Mouse (Mus musculus) MEL (cell line): ENCODE measurements around the gene Card10. TPM values are rescaled to one million over a fixed set of nuclear protein-coding genes. Genes with fewer than 3 reads are reported as not detected.
A peak's percentile ranks its signal among the peaks of the same experiment; 100 is the strongest.

Experiments used
- DNase-seq: peaks from one replicate; pipeline ENCODE4 v3.0.0; 2011; ENCODE audit warnings: low read depth, low spot score
- H3K27ac ChIP-seq: 2 replicates; pipeline ENCODE4 v1.5.1; 2012; ENCODE audit warnings: low read depth, mild to moderate bottlenecking, control low read depth, low read length, moderate library complexity; ENCODE audit not compliant: control insufficient read depth
- H3K27me3 ChIP-seq, 2 experiments: fragments of 150-350 bp in 1 of 2; sonication (generic) in 1 of 2; 2 replicates each; pipeline ENCODE4 v1.6.1; 2012; ENCODE audit warnings: low read length in 2 of 2, mild to moderate bottlenecking in 2 of 2, improper control_type of control experiment in 1 of 2, moderate library complexity in 1 of 2; ENCODE audit not compliant: insufficient read depth in 2 of 2, control insufficient read depth in 1 of 2
- H3K36me3 ChIP-seq, 2 experiments: 2 replicates each; pipeline ENCODE4 v1.6.1; 2012 to 2014; ENCODE audit warnings: low read length in 2 of 2, improper control_type of control experiment in 1 of 2, inconsistent platforms in 1 of 2, mild to moderate bottlenecking in 1 of 2; ENCODE audit not compliant: insufficient read depth in 2 of 2, control insufficient read depth in 1 of 2
- H3K4me1 ChIP-seq, 2 experiments: fragments of 150-350 bp in 1 of 2; sonication (generic) in 1 of 2; 2 replicates each; pipeline ENCODE4 v1.6.1; 2012; ENCODE audit warnings: low read length in 2 of 2, improper control_type of control experiment in 1 of 2, mild to moderate bottlenecking in 1 of 2; ENCODE audit not compliant: insufficient read depth in 2 of 2, control insufficient read depth in 1 of 2
- H3K4me3 ChIP-seq, 2 experiments: fragments of 150-350 bp in 1 of 2; sonication (generic) in 1 of 2; 2 replicates each; pipeline ENCODE4 v1.5.1; 2012; ENCODE audit warnings: low read depth in 2 of 2, low read length in 2 of 2, mild to moderate bottlenecking in 2 of 2, moderate library complexity in 2 of 2, control low read depth in 1 of 2, improper control_type of control experiment in 1 of 2; ENCODE audit not compliant: control insufficient read depth in 1 of 2, insufficient read depth in 1 of 2
- H3K79me2 ChIP-seq: 2 replicates; pipeline ENCODE4 v1.6.1; 2012; ENCODE audit warnings: mild to moderate bottlenecking, low read length, moderate library complexity; ENCODE audit not compliant: control insufficient read depth, poor library complexity, insufficient read depth
- H3K9ac ChIP-seq: 2 replicates; pipeline ENCODE4 v1.6.1; 2012; ENCODE audit warnings: low read depth, mild to moderate bottlenecking, control low read depth, low read length, moderate library complexity; ENCODE audit not compliant: control insufficient read depth, poor library complexity, severe bottlenecking
- H3K9me3 ChIP-seq: fragments of 150-350 bp; sonication (generic); replicated peaks from 2 replicates; pipeline ENCODE4 v1.6.1; 2012; ENCODE audit warnings: mild to moderate bottlenecking, low read length, improper control_type of control experiment, moderate library complexity; ENCODE audit not compliant: insufficient read depth
- CHD2 ChIP-seq: IDR thresholded peaks from 2 replicates; pipeline ENCODE4 v1.6.1; 2011; ENCODE audit warnings: low read length, improper control_type of control experiment
- EP300 ChIP-seq, 2 experiments: IDR thresholded peaks; 2 replicates each; pipeline ENCODE4 v1.6.1; 2011; ENCODE audit warnings: improper control_type of control experiment in 2 of 2, low read length in 2 of 2, low read depth in 1 of 2, mild to moderate bottlenecking in 1 of 2
- ETS1 ChIP-seq: IDR thresholded peaks from 2 replicates; pipeline ENCODE4 v1.6.1; 2012; ENCODE audit warnings: low read depth, mild to moderate bottlenecking, inconsistent platforms, low read length, improper control_type of control experiment, moderate library complexity
- GABPA ChIP-seq: IDR thresholded peaks from 2 replicates; pipeline ENCODE4 v1.6.1; 2012; ENCODE audit warnings: low read depth, mild to moderate bottlenecking, inconsistent platforms, low read length, improper control_type of control experiment, moderate library complexity
- GATA1 ChIP-seq: IDR thresholded peaks from 2 replicates; pipeline ENCODE4 v1.6.1; 2011; ENCODE audit warnings: low read depth, low read length, improper control_type of control experiment
- MAX ChIP-seq: IDR thresholded peaks from 2 replicates; pipeline ENCODE4 v1.6.1; 2011; ENCODE audit warnings: low read length, improper control_type of control experiment
- MEF2A ChIP-seq: IDR thresholded peaks from 2 replicates; pipeline ENCODE4 v1.6.1; 2014; ENCODE audit warnings: low read depth, mild to moderate bottlenecking, inconsistent platforms, low read length, improper control_type of control experiment; ENCODE audit not compliant: poor library complexity, insufficient replicate concordance, severe bottlenecking; ENCODE audit errors: extremely low read depth
- MYB ChIP-seq: IDR thresholded peaks from 2 replicates; pipeline ENCODE4 v1.6.1; 2011; ENCODE audit warnings: mild to moderate bottlenecking, low read depth, low read length, improper control_type of control experiment
- NELFE ChIP-seq: IDR thresholded peaks from 2 replicates; pipeline ENCODE4 v1.6.1; 2011; ENCODE audit warnings: low read depth, low read length, improper control_type of control experiment
- NRF1 ChIP-seq: IDR thresholded peaks from 2 replicates; pipeline ENCODE4 v1.6.1; 2014; ENCODE audit warnings: low read depth, mild to moderate bottlenecking, inconsistent platforms, low read length, improper control_type of control experiment, moderate library complexity; ENCODE audit not compliant: poor library complexity, insufficient read depth, severe bottlenecking
- POLR2A ChIP-seq, 2 experiments: IDR thresholded peaks; 2 replicates each; pipeline ENCODE4 v1.6.1; 2011 to 2012; ENCODE audit warnings: low read length in 2 of 2, mild to moderate bottlenecking in 2 of 2, control low read depth in 1 of 2, improper control_type of control experiment in 1 of 2, low read depth in 1 of 2, moderate library complexity in 1 of 2; ENCODE audit not compliant: control insufficient read depth in 1 of 2, insufficient read depth in 1 of 2, poor library complexity in 1 of 2
- POLR2AphosphoS2 ChIP-seq: IDR thresholded peaks from 2 replicates; pipeline ENCODE4 v1.6.1; 2011; ENCODE audit warnings: low read length, improper control_type of control experiment
- RAD21 ChIP-seq: IDR thresholded peaks from 2 replicates; pipeline ENCODE4 v1.6.1; 2011; ENCODE audit warnings: mild to moderate bottlenecking, low read depth, low read length, improper control_type of control experiment
- TCF12 ChIP-seq: IDR thresholded peaks from 2 replicates; pipeline ENCODE4 v1.6.1; 2014; ENCODE audit warnings: low read depth, mild to moderate bottlenecking, inconsistent platforms, low read length, improper control_type of control experiment, moderate library complexity
- USF1 ChIP-seq: IDR thresholded peaks from 2 replicates; pipeline ENCODE4 v1.6.1; 2014; ENCODE audit warnings: low read depth, mild to moderate bottlenecking, inconsistent platforms, low read length, improper control_type of control experiment, moderate library complexity
- ZNF384 ChIP-seq: IDR thresholded peaks from 2 replicates; pipeline ENCODE4 v1.6.1; 2012; ENCODE audit warnings: low read depth, mild to moderate bottlenecking, inconsistent platforms, low read length, improper control_type of control experiment
- polyA plus RNA-seq, 2 experiments: library from polyadenylated mRNA; stranded (reverse) in 1 of 2; unstranded in 1 of 2; fragments of >175 nt in 1 of 2; fragments of >200 nt in 1 of 2; gene quantifications; 2 replicates each; pipeline versions ENCODE4 v1.2.1 to v1.2.4; 2012; ENCODE audit warnings: low replicate concordance in 2 of 2, low read depth in 1 of 2; ENCODE audit not compliant: insufficient read length in 2 of 2, insufficient read depth in 1 of 2, missing spikeins in 1 of 2
- total RNA-seq: library from RNA; depleted of rRNA; stranded (reverse); fragments of 300-350 nt; gene quantifications from 2 replicates; pipeline ENCODE4 v1.2.3, GENCODE M21; 2012

The Card10 gene
- total and polyA plus RNA-seq, 3 experiments: not detected

DNA sequence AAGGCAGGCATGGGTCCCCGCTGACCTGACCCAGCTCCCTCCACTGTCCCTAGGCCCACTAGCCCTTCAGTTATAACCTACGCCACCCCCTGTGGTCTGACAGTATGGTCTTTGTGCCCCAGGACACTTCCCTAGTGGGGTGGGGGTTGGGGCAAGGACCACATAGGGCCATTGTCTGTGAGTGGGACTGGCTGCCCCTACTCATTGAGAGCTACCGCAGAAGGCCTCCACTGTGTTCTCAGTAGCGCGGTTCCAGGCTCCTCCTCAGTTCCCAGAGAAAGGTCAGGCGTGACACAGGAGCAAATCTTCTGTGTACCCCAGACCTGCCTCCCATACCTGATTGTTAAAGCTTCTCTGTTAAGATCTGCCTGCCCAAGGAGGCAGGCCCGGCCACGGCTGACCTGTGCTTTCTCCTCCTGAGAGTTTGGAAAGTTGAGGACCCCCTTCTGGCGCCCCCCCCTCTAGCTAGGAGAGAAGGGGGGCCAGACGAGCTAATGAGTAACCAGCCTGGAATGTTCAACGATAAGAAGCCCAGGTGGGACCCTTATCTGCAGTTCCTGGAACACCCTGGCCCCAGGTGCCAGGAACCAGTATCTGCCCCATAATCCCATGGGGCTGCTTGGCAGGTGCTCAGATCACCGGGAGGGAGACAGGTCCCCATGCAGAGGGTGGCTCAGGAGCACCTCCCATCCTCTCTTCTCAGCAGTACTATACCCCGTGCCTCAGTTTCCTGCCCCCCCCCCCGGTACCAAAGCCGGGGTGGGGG lies 47.4 kb upstream of the Card10 start:
- H3K27ac ChIP-seq: no peak overlapping the region
- no peak overlapping the region for H3K4me3 ChIP-seq
- H3K9ac ChIP-seq: no peak overlapping the region
- DNase-seq: no peak
- no peaks in the 10 kb centered on the region for H3K79me2 ChIP-seq
- no peaks in the 10 kb centered on the region for H3K9me3 ChIP-seq
- peaks cover 5 to 12% of the 10 kb centered on the region in 2 experiments for H3K4me1 ChIP-seq
- H3K27me3 ChIP-seq: no peaks in the 10 kb centered on the region
- TF ChIP-seq POLR2AphosphoS2: no peak
- no peak for TF ChIP-seq POLR2A (IDR thresholded peaks at IDR 0.05; ENCODE audit: control insufficient read depth in 1 of 2, insufficient read depth in 1 of 2, low read depth in 1 of 2, low read length in 2 of 2, poor library complexity in 1 of 2)
- no peak for TF ChIP-seq ZNF384
- TF ChIP-seq ETS1: no peak
- TF ChIP-seq MEF2A: no peak
- TF ChIP-seq TCF12: peak; percentile 42; the same call in 1 of the 2 replicates
- TF ChIP-seq EP300 (IDR thresholded peaks at IDR 0.05; ENCODE audit: low read depth in 1 of 2, low read length in 2 of 2): peak in 1 of 2 experiments; percentile 15; a peak in 1 of 4 replicates
- no peak for TF ChIP-seq NRF1
- TF ChIP-seq USF1: no peak
- peaks cover 0 to 5% of the 10 kb centered on the region in 2 experiments; a peak in 2 of 4 replicates for H3K36me3 ChIP-seq

- H3K4me1 ChIP-seq: peaks cover 5 to 12% of the 10 kb centered on the region in 2 experiments
- no peaks in the 10 kb centered on the region for H3K79me2 ChIP-seq
- TF ChIP-seq POLR2AphosphoS2 (no peak), EP300 (IDR thresholded peaks at IDR 0.05; ENCODE audit: low read depth in 1 of 2, low read length in 2 of 2) (no peak), GABPA (no peak), MYB (no peak), CHD2 (no peak), MAX (no peak), NELFE (no peak), GATA1 (no peak), RAD21 (no peak)
- no peaks in the 10 kb centered on the region for H3K27me3 ChIP-seq
- no peak overlapping the region for H3K27ac ChIP-seq
- DNase-seq: no peak
- H3K9me3 ChIP-seq: no peaks in the 10 kb centered on the region
- H3K36me3 ChIP-seq: peaks cover 0 to 5% of the 10 kb centered on the region in 2 experiments; a peak in 2 of 4 replicates
- H3K4me3 ChIP-seq: no peak overlapping the region
- H3K9ac ChIP-seq: no peak overlapping the region
These were observed 46.6 kb upstream of the Card10 start for GRCm38 (mm10) chr15:78849485-78849884.
